Mouse (Mus musculus): Measurements from ENCODE around the gene Igf1.

- TF ChIP-seq CTCF (IDR thresholded peaks at IDR 0.05) (no peak), EP300 (IDR thresholded peaks at IDR 0.05) (no peak)
Measured at GRCm38 (mm10) chr10:87873516-87873915, 15.5 kb downstream of the Igf1 start.
